Mouse (Mus musculus) liver, embryonic 16.5 days (tissue): ENCODE data around the gene Rhno1. TPM values are rescaled to one million over a fixed set of nuclear protein-coding genes. Genes with fewer than 3 reads are reported as not detected.

ENCODE experiments used
- ATAC-seq: fragments of 200-750 bp; cut with Nextera tagmentation; 2 replicates; pipeline ENCODE4 v1.8.0; 2017; ENCODE audit warnings: low read depth, mild to moderate bottlenecking, moderate number of reproducible peaks, moderate library complexity
- H3K27ac ChIP-seq: fragments of 300-500 bp; sonication (generic); 2 replicates; pipeline ENCODE4 v1.5.1; 2014; ENCODE audit warnings: mild to moderate bottlenecking, low read length
- H3K27me3 ChIP-seq: fragments of 300-500 bp; sonication (generic); 2 replicates; pipeline ENCODE4 v1.6.1; 2014; ENCODE audit warnings: low read depth, low read length, mixed read lengths; ENCODE audit not compliant: control insufficient read depth, insufficient read depth
- H3K36me3 ChIP-seq: fragments of 300-500 bp; sonication (generic); 2 replicates; pipeline ENCODE4 v1.6.1; 2014; ENCODE audit warnings: mild to moderate bottlenecking; ENCODE audit not compliant: control insufficient read depth, insufficient read depth
- H3K4me1 ChIP-seq: fragments of 300-500 bp; sonication (generic); 2 replicates; pipeline ENCODE4 v1.6.1; 2014; ENCODE audit warnings: low read depth, low read length, mixed read lengths; ENCODE audit not compliant: control insufficient read depth
- H3K4me2 ChIP-seq: fragments of 300-500 bp; sonication (generic); 2 replicates; pipeline ENCODE4 v1.6.1; 2014; ENCODE audit warnings: low read depth, low read length, mixed read lengths
- H3K4me3 ChIP-seq: fragments of 300-500 bp; sonication (generic); 2 replicates; pipeline ENCODE4 v1.5.1; 2014; ENCODE audit warnings: low read depth, mild to moderate bottlenecking, low read length
- H3K9ac ChIP-seq: fragments of 300-500 bp; sonication (generic); 2 replicates; pipeline ENCODE4 v1.6.1; 2014; ENCODE audit warnings: low read depth, low read length
- H3K9me3 ChIP-seq: fragments of 300-500 bp; sonication (generic); replicated peaks from 2 replicates; pipeline ENCODE4 v1.6.1; 2016; ENCODE audit warnings: low read length; ENCODE audit not compliant: control insufficient read depth
- WGBS: fragments of 180-500 bp; shearing (Covaris S2); extraction: QIAGEN DNeasy Blood & Tissue Kit; methylation state at CpG from one replicate; pipeline ENCODE4 v1.1.7; 2014; ENCODE audit not compliant: insufficient replicate concordance; 5-methylcytosine and 5-hydroxymethylcytosine counted together
- polyA plus RNA-seq: library from polyadenylated mRNA; unstranded; fragments of >200 nt; fragmentation: Nextera tagmentation; extraction: Ambion mirVana; gene quantifications from 2 replicates; pipeline ENCODE4 v1.2.1, GENCODE M21; 2015

Gene Rhno1
- polyA plus RNA-seq, 1 experiment from 2014 or later: 48.0 TPM

GRCm38 (mm10) chr6:128349711-128350110, 13.0 kb downstream of the Rhno1 start:
- Histone ChIP-seq H3K27me3 (peaks cover 8% of the 10 kb centered on the region), H3K4me2 (no peak overlapping the region), H3K27ac (no peak overlapping the region), H3K4me3 (no peak overlapping the region), H3K36me3 (no peaks in the 10 kb centered on the region), H3K9me3 (no peaks in the 10 kb centered on the region), H3K9ac (no peak overlapping the region), H3K4me1 (no peaks in the 10 kb centered on the region)
- no peak for ATAC-seq
- WGBS: 45% methylated on average over 7 of the region's 7 CpGs

- Histone ChIP-seq H3K4me2 (no peak overlapping the region), H3K9me3 (no peaks in the 10 kb centered on the region), H3K4me1 (no peaks in the 10 kb centered on the region), H3K4me3 (no peak overlapping the region), H3K9ac (no peak overlapping the region), H3K27ac (no peak overlapping the region), H3K27me3 (no peaks in the 10 kb centered on the region), H3K36me3 (no peaks in the 10 kb centered on the region)
- ATAC-seq: no peak
- WGBS: 68% methylated on average over 6 of the region's 6 CpGs
These were observed 15.9 kb downstream of the Rhno1 start for GRCm38 (mm10) chr6:128346782-128347181.

DNA sequence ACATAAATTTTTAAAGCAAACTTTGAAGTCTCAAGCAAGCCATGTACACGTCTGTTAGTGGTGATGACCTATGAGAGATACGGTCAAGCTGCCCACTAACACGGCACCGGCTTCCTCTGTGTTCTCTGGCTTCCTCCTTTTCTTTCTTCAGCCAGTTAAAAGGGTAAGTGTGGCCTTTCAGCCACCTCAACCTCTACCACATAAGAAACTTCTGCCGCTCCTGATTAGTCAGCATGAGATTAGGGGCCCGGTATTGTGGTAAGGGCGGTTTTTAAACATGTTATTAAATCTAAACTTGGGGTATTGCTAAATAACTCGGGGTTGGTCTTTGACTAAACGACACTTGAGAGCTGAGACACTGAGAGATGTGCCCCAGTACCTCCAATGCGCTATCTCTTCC, 17.1 kb downstream of the Rhno1 start:
- no peaks in the 10 kb centered on the region for H3K9me3 ChIP-seq
- no peak overlapping the region for H3K4me2 ChIP-seq
- no peaks in the 10 kb centered on the region for H3K36me3 ChIP-seq
- 16% methylated on average over 10 of the region's 10 CpGs for WGBS
- no peak overlapping the region for H3K27ac ChIP-seq
- H3K27me3 ChIP-seq: no peaks in the 10 kb centered on the region
- H3K9ac ChIP-seq: no peak overlapping the region
- no peak overlapping the region for H3K4me3 ChIP-seq
- ATAC-seq: no peak
- H3K4me1 ChIP-seq: no peaks in the 10 kb centered on the region

GRCm38 (mm10) chr6:128341956-128342723, 20.6 kb downstream of the Rhno1 start:
- Histone ChIP-seq H3K27me3 (no peaks in the 10 kb centered on the region), H3K36me3 (no peaks in the 10 kb centered on the region), H3K4me1 (peaks cover 2% of the 10 kb centered on the region; the same call in 1 of the 2 replicates), H3K9ac (no peak overlapping the region), H3K4me3 (no peak overlapping the region), H3K27ac (no peak overlapping the region), H3K4me2 (no peak overlapping the region), H3K9me3 (no peaks in the 10 kb centered on the region)
- ATAC-seq: no peak
- 77% methylated on average over 11 of the region's 11 CpGs for WGBS

GRCm38 (mm10) chr6:128338876-128339275, 23.8 kb downstream of the Rhno1 start:
- no peak overlapping the region for H3K4me3 ChIP-seq
- ATAC-seq: peak; percentile 55
- H3K27me3 ChIP-seq: no peaks in the 10 kb centered on the region
- H3K36me3 ChIP-seq: no peaks in the 10 kb centered on the region
- H3K27ac ChIP-seq: peak overlapping the region; percentile 22; the same call in 1 of the 2 replicates
- H3K4me2 ChIP-seq: no peak overlapping the region
- H3K9me3 ChIP-seq: no peaks in the 10 kb centered on the region
- 48% methylated on average over 5 of the region's 5 CpGs for WGBS
- H3K9ac ChIP-seq: no peak overlapping the region
- peaks cover 3% of the 10 kb centered on the region for H3K4me1 ChIP-seq

DNA sequence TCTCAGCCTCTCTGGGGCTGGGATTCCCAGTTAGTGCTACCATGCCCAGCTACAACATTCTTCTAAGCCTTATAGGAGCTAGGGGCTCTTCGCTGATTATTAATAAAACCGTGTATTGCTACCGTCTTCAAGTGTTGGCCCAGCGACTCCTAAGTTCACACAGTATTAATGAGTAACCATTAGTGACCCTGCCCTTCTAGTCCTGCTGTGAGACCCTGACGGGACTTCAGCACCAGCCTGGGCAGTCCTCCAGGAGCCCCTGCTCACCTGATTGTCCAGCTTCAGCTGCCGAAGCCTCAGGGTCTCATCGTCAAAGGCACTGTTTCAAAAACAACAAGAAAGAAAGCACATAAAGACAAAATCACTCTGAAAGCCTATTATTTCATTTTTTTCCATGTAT, 25.2 kb downstream of the Rhno1 start:
- no peak for ATAC-seq
- Histone ChIP-seq H3K4me2 (no peak overlapping the region), H3K27ac (no peak overlapping the region), H3K9me3 (no peaks in the 10 kb centered on the region), H3K4me1 (peaks cover 5% of the 10 kb centered on the region), H3K9ac (no peak overlapping the region), H3K4me3 (no peak overlapping the region), H3K36me3 (no peaks in the 10 kb centered on the region), H3K27me3 (no peaks in the 10 kb centered on the region)
- 59% methylated on average over 7 of the region's 7 CpGs for WGBS

DNA sequence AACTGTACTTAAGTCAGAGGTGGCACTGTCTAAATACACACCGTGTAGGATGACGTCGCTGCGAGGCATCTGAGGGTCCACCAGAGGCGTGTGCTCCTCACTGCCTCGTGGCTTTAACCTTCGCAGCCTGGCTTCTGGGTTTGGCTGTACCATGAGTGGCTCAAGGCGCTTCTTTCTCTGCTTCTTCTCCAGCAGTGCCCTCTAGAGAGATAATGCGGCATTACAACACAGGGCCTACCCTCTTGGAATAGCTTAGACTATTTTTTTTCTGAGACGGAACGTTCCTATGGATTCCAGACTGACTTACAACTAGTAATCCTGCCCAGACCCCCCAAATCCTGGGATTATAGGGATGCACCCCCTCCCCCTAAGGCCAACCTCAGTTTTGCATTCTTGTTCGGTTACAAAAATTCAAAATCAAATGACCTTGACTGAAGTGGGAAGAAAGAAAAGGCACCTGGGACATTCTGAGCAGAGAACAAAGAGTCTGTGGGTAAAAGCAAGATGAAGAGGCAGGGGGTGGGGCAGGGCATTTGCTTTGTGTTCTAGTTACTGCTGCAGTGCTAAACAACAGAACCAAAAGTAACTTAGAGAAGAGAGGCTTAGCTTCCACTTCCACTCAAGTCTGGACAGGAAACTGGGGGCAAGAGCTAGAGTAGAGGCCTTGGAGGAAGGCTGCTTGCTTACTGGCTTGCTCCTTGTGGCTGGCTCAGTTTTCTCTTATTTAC, 28.1 kb downstream of the Rhno1 start:
- WGBS: 15% methylated on average over 12 of the region's 12 CpGs
- H3K27me3 ChIP-seq: no peaks in the 10 kb centered on the region

DNA sequence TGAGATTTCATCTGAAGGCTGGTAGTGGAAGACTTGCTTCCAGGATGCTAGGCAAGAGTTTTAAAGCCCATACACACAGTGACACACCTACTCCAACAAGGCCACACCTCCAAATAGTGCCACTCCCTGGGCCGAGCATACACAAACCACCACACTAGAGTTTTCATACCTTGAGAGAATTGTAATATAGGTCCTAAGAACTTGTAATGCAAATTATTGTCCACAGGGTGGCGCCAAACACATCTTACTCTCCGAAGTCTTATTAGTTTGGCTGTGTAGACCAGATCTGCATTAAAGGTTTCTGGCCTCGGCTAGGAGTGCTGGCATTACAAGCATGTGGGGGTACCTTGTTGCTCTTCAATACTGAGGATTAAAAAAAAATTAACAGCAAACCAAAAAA, 44.4 kb downstream of the Rhno1 start:
- no peak overlapping the region for H3K27ac ChIP-seq

More for the DNA sequence above, 28.1 kb downstream of the Rhno1 start:
- H3K4me3 ChIP-seq: no peak overlapping the region
- no peaks in the 10 kb centered on the region for H3K36me3 ChIP-seq
- no peaks in the 10 kb centered on the region for H3K9me3 ChIP-seq
- H3K9ac ChIP-seq: no peak overlapping the region
- H3K27ac ChIP-seq: no peak overlapping the region
- peaks cover 5% of the 10 kb centered on the region for H3K4me1 ChIP-seq
- H3K4me2 ChIP-seq: no peak overlapping the region
- ATAC-seq: peak; percentile 22; the same call in 1 of the 2 replicates

GRCm38 (mm10) chr6:128315597-128315996, 47.1 kb downstream of the Rhno1 start:
- Histone ChIP-seq H3K27ac (no peak overlapping the region), H3K36me3 (no peaks in the 10 kb centered on the region), H3K4me3 (no peak overlapping the region), H3K4me1 (no peaks in the 10 kb centered on the region), H3K9ac (no peak overlapping the region), H3K9me3 (no peaks in the 10 kb centered on the region), H3K4me2 (no peak overlapping the region), H3K27me3 (no peaks in the 10 kb centered on the region)
- 71% methylated on average over 8 of the region's 8 CpGs for WGBS
- no peak for ATAC-seq

More for the DNA sequence above, 44.4 kb downstream of the Rhno1 start:
- H3K9ac ChIP-seq: no peak overlapping the region
- H3K36me3 ChIP-seq: no peaks in the 10 kb centered on the region
- no peaks in the 10 kb centered on the region for H3K27me3 ChIP-seq
- no peak overlapping the region for H3K4me2 ChIP-seq
- WGBS: 4% methylated on average over 4 of the region's 4 CpGs
- no peak overlapping the region for H3K4me3 ChIP-seq
- 0 out of 2 replicates have a peak, but pooled peaks have one; percentile 7 for ATAC-seq
- H3K4me1 ChIP-seq: no peaks in the 10 kb centered on the region
- no peaks in the 10 kb centered on the region for H3K9me3 ChIP-seq
